Mouse (Mus musculus) heart, embryonic 12.5 days (tissue): ENCODE results near the gene Cept1. TPM values are rescaled to one million over a fixed set of nuclear protein-coding genes. Genes with fewer than 3 reads are reported as not detected.
"Not testable (repeated sequence)": the region's sequence is repeated elsewhere in the genome, so short reads cannot be mapped to it uniquely, and the experiment has no call there.

ENCODE experiments used
- ATAC-seq: fragments of 200-750 bp; cut with Nextera tagmentation; 2 replicates; pipeline ENCODE4 v1.8.0; 2017; ENCODE audit warnings: moderate TSS enrichment, moderate library complexity; ENCODE audit not compliant: insufficient number of reproducible peaks, low FRiP score
- H3K27ac ChIP-seq: fragments of 300-500 bp; sonication (generic); 2 replicates; pipeline ENCODE4 v1.5.1; 2016; ENCODE audit warnings: mild to moderate bottlenecking, moderate library complexity; ENCODE audit not compliant: poor library complexity, severe bottlenecking
- H3K27me3 ChIP-seq: fragments of 300-500 bp; sonication (generic); replicated peaks from 2 replicates; pipeline ENCODE4 v1.6.1; 2016; ENCODE audit warnings: mild to moderate bottlenecking, moderate library complexity
- H3K36me3 ChIP-seq: fragments of 300-500 bp; sonication (generic); 2 replicates; pipeline ENCODE4 v1.6.1; 2016; ENCODE audit warnings: mild to moderate bottlenecking, moderate library complexity
- H3K4me1 ChIP-seq: fragments of 300-500 bp; sonication (generic); replicated peaks from 2 replicates; pipeline ENCODE4 v1.6.1; 2016; ENCODE audit warnings: mild to moderate bottlenecking
- H3K4me2 ChIP-seq: fragments of 300-500 bp; sonication (generic); 2 replicates; pipeline ENCODE4 v1.6.1; 2016; ENCODE audit warnings: mild to moderate bottlenecking, moderate library complexity
- H3K4me3 ChIP-seq: fragments of 300-500 bp; sonication (generic); 2 replicates; pipeline ENCODE4 v1.5.1; 2016; ENCODE audit warnings: mild to moderate bottlenecking
- H3K9ac ChIP-seq: fragments of 300-500 bp; sonication (generic); 2 replicates; pipeline ENCODE4 v1.6.1; 2016; ENCODE audit warnings: mild to moderate bottlenecking, moderate library complexity
- H3K9me3 ChIP-seq: fragments of 300-500 bp; sonication (generic); replicated peaks from 2 replicates; pipeline ENCODE4 v1.6.1; 2016; ENCODE audit warnings: mild to moderate bottlenecking, moderate library complexity
- WGBS: fragments of 180-500 bp; shearing (Covaris S2); methylation state at CpG from one replicate; pipeline ENCODE4 v1.1.7; 2016; 5-methylcytosine and 5-hydroxymethylcytosine counted together
- polyA plus RNA-seq: library from polyadenylated mRNA; unstranded; fragments of >200 nt; fragmentation: Nextera tagmentation; extraction: Ambion mirVana; gene quantifications from 2 replicates; pipeline ENCODE4 v1.2.1, GENCODE M21; 2016

Gene Cept1
- polyA plus RNA-seq: 32.4 and 32.9 TPM in 2 replicates

DNA sequence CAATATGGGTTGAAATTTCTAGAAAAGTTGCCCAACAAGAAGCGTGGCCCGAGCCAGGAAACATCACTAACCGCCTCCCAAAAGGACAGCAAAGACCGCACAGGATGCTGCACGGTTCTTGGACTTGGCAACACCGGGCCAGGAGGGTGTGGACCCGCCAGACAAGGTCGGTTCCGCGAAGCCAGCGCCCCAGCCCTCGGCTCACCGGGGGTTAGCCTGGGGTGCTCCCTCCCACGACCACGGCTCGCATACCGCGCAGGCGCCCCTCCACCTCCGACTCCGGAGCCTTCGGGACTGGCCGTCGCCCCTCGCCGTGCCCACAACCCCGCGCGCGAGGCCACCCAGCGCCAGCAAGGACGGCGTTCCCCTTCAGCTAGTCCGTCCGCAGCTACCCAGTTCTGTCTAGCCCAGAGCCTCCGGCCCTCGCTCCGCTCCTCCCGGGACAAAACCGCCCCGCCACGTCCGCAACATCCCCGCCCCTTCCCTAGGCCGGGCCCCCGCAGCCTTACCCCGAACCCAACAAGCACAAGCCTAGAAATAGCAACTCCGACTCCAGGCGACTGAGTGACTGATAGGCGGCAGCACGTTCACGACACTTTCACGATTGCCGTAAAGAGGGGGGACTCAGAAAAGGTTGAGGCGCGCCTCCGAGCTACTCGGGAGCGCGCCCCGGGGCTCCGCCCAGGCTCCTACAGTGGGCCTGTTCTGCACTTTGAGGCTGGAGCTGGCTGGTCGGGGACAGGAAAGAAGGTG, at the start of gene Cept1, which contains the start of gene Dram2:
Gene Cept1 (minus strand): TSS at position 632 of the 753 bp plus-strand sequence.
Gene Dram2 (plus strand): TSS at position 628 of the 753 bp plus-strand sequence.
- peak within 1 kb of the TSS; percentile 74 for H3K4me2 ChIP-seq
- H3K9ac ChIP-seq: peak within 1 kb of the TSS; percentile 94
- peaks cover 8% of the 10 kb centered on the region; the same call in 1 of the 2 replicates for H3K36me3 ChIP-seq
- H3K27ac ChIP-seq: peak within 1 kb of the TSS; percentile 95
- H3K4me3 ChIP-seq: peak within 1 kb of the TSS; percentile 93
- peak; percentile 96 for ATAC-seq
- H3K27me3 ChIP-seq: no peaks in the 10 kb centered on the region
- no peaks in the 10 kb centered on the region for H3K9me3 ChIP-seq
- peaks cover 6% of the 10 kb centered on the region for H3K4me1 ChIP-seq
- under 1% methylated on average over 63 of the region's 63 CpGs for WGBS

GRCm38 (mm10) chr3:106593631-106594030, 46.0 kb upstream of the Cept1 start:
- ATAC-seq, H3K27me3 ChIP-seq, H3K4me1 ChIP-seq, H3K27ac ChIP-seq, H3K4me3 ChIP-seq, H3K4me2 ChIP-seq, H3K36me3 ChIP-seq, H3K9ac ChIP-seq: not testable (repeated sequence)
- peaks cover 12% of the 10 kb centered on the region; the same call in 1 of the 2 replicates for H3K9me3 ChIP-seq
- whole genome bisulfite sequencing: 76% methylated on average over 4 of the region's 4 CpGs

DNA sequence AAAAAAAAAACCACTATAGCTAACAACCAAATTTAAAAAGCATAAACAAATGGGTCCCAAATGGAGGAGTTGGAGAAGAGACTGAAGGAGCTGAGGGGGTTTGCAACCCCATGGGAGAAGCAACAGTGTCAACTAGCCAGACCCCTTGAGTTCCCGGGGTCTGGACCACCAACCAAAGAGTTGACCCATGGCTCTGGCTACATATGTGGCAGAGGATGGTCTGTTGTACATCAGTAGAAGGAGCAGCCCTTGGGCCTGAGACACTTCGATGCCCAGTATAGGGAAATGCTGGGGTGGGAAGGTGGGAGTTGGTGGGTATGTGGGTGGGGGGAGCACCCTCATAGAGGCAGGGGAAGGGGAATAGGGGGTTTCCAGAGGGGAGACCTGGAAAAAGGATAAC, 31.7 kb upstream of the Cept1 start:
- no peak overlapping the region for H3K4me3 ChIP-seq
- H3K4me2 ChIP-seq: no peak overlapping the region
- no peaks in the 10 kb centered on the region for H3K27me3 ChIP-seq
- 86% methylated on average over 2 of the region's 2 CpGs for WGBS
- no peak overlapping the region for H3K27ac ChIP-seq
- no peaks in the 10 kb centered on the region for H3K9me3 ChIP-seq
- peaks cover 3% of the 10 kb centered on the region for H3K36me3 ChIP-seq
- no peaks in the 10 kb centered on the region for H3K4me1 ChIP-seq
- ATAC-seq: no peak
- no peak overlapping the region for H3K9ac ChIP-seq

- H3K36me3 ChIP-seq: peaks cover 19% of the 10 kb centered on the region
- H3K27me3 ChIP-seq: no peaks in the 10 kb centered on the region
- no peak overlapping the region for H3K4me3 ChIP-seq
- no peak overlapping the region for H3K4me2 ChIP-seq
- no peaks in the 10 kb centered on the region for H3K9me3 ChIP-seq
- no peak overlapping the region for H3K9ac ChIP-seq
- ATAC-seq: no peak
- H3K4me1 ChIP-seq: no peaks in the 10 kb centered on the region
- H3K27ac ChIP-seq: no peak overlapping the region
- WGBS: 70% methylated on average over 3 of the region's 3 CpGs
Measured at GRCm38 (mm10) chr3:106573191-106573590, 25.6 kb upstream of the Cept1 start.

DNA sequence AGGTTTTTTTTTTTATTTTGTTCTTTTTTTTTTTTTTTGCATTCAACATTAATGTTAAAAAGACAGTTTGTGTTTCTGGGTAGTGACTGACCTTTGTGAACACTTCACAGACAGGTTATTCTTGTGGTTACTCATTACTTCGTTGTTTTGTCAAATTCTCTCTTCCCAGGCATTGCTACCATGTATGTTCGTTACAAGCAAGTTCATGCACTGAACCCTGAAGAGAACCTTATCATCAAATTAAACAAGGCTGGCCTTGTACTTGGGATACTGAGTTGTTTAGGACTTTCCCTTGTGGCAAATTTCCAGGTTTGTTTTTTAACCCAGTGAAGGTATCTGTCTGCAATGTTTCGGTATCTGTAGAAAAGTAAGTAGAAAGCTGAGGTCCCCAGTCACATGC, 18.3 kb upstream of the Cept1 start:
- no peaks in the 10 kb centered on the region for H3K4me1 ChIP-seq
- H3K4me2 ChIP-seq: no peak overlapping the region
- H3K27me3 ChIP-seq: no peaks in the 10 kb centered on the region
- H3K36me3 ChIP-seq: peaks cover 22% of the 10 kb centered on the region
- H3K27ac ChIP-seq: no peak overlapping the region
- no peaks in the 10 kb centered on the region for H3K9me3 ChIP-seq
- ATAC-seq: no peak
- H3K4me3 ChIP-seq: no peak overlapping the region
- WGBS: 83% methylated on average over 3 of the region's 3 CpGs
- H3K9ac ChIP-seq: no peak overlapping the region

DNA sequence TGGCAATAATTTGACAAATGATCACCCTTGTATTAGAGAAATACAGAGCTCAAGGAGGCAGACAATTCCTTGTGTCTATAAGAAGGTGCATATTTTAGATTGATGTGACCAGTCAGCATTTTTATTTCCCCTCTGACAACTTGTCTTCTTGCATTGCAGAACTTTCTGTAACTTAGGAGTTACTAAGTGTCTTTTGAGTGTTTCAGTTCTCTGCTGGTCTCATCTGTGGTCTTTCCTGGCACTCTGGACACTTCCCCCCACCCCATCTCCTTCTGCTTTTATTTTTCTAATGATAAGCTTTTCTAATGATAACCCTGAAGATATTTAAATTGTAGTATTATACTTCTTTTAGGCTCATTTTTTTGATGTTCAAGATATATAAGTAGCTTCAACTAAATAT, 10.7 kb upstream of the Cept1 start:
- Histone ChIP-seq H3K9me3 (no peaks in the 10 kb centered on the region), H3K4me3 (no peak overlapping the region), H3K36me3 (peaks cover 52% of the 10 kb centered on the region)

GRCm38 (mm10) chr3:106555743-106556250, 8.2 kb upstream of the Cept1 start:
- H3K36me3 ChIP-seq: peaks cover 54% of the 10 kb centered on the region
- no peak overlapping the region for H3K4me2 ChIP-seq
- no peaks in the 10 kb centered on the region for H3K4me1 ChIP-seq
- ATAC-seq: no peak
- no peaks in the 10 kb centered on the region for H3K27me3 ChIP-seq
- no peak overlapping the region for H3K27ac ChIP-seq
- H3K9ac ChIP-seq: no peak overlapping the region
- H3K4me3 ChIP-seq: no peak overlapping the region
- 90% methylated on average over 3 of the region's 3 CpGs for WGBS
- no peaks in the 10 kb centered on the region for H3K9me3 ChIP-seq

More for the DNA sequence above, 10.7 kb upstream of the Cept1 start:
- Histone ChIP-seq H3K27ac (no peak overlapping the region), H3K9ac (no peak overlapping the region), H3K4me2 (no peak overlapping the region), H3K4me1 (no peaks in the 10 kb centered on the region), H3K27me3 (no peaks in the 10 kb centered on the region)
- no peak for ATAC-seq

DNA sequence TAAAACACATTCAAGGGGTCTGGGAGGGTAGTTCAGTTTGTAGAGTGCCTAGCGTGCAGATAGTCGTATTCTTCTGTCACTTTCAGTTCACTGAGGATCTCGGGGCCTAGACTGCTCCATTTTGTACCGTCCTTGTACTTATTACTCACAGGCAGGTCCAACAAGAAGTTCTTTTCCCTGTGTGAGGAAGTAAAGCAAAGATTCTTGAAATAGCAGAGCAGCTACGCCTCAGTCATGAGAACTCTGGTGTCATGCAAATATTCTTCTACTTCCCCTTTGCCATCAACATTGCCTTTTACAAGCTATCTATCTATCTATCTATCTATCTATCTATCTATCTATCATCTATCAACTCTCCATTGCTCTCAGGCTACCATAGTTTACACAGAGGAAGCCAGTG, 5.8 kb upstream of the Cept1 start:
- Histone ChIP-seq H3K9me3 (no peaks in the 10 kb centered on the region), H3K9ac (no peak overlapping the region), H3K36me3 (peaks cover 47% of the 10 kb centered on the region), H3K4me2 (no peak overlapping the region), H3K27ac (no peak overlapping the region), H3K4me3 (no peak overlapping the region), H3K4me1 (0 out of 2 replicates have a peak, but pooled peaks cover 2% of the 10 kb centered on the region), H3K27me3 (no peaks in the 10 kb centered on the region)
- WGBS: 86% methylated on average over 5 of the region's 5 CpGs
- no peak for ATAC-seq

DNA sequence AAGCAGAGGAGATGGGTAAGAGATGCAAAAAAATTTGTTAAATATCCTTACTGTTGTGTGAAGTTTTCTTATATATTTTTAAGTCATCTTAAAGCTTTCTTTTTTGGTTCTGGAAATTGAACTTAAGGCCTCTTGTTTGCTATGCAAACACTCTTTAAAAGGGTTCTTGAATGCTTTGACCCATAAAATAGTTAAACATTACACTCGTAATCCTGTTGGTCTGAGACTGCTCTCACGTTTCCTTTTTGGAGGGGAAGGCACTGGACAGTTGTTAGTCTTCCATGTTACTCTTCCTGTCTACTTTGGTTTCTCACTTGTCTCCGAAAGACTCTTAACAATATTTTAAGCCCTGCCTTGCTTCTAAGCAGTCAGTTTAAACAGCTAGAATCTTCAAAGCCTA, 1.4 kb upstream of the Cept1 start:
- 44% methylated on average over 3 of the region's 3 CpGs for WGBS
- H3K4me2 ChIP-seq: peak overlapping the region; percentile 41; the same call in 1 of the 2 replicates
- H3K4me3 ChIP-seq: no peak overlapping the region; the same call in 1 of the 2 replicates
- peaks cover 6% of the 10 kb centered on the region for H3K4me1 ChIP-seq
- H3K36me3 ChIP-seq: peaks cover 17% of the 10 kb centered on the region
- ATAC-seq: no peak
- H3K9ac ChIP-seq: 0 out of 2 replicates have a peak overlapping the region, but pooled peaks have one; percentile 30
- H3K9me3 ChIP-seq: no peaks in the 10 kb centered on the region
- no peak overlapping the region for H3K27ac ChIP-seq
- no peaks in the 10 kb centered on the region for H3K27me3 ChIP-seq

DNA sequence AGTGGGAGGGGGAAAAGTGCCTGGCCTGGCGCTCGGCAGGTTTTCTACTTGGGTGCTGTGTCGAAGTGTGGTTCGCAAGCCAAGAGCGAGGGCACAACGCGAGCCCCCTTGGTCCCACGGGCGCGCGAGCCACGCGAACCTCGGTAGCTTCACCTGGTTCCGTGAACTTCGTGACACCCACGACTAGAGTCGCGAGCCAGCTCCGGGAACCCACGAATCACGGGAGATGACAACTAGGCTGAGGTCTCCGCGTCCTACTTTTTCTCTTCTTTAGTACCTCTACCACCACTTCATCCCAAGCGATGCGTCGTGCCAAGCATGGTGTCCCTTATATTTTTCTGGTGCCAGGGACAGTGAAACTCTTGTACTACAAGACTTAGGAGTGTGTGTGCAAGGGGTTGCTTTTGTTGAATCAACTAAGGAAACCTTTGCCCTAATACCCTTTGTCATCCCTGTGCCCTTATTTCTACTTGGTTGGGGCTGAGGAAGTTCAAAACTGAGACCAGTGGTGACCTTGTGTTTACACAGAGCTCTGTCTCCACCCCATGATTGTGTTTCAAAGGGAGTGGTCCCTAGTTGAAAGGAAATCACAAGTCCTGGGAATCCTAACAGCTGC, 430 bp upstream of the Cept1 start:
- no peaks in the 10 kb centered on the region for H3K9me3 ChIP-seq
- peak overlapping the region; percentile 93 for H3K4me3 ChIP-seq
- peaks cover 10% of the 10 kb centered on the region; the same call in 1 of the 2 replicates for H3K36me3 ChIP-seq
- ATAC-seq: peak; percentile 52
- peak overlapping the region; percentile 74 for H3K4me2 ChIP-seq
- H3K27me3 ChIP-seq: no peaks in the 10 kb centered on the region
- H3K27ac ChIP-seq: peak overlapping the region; percentile 95
- peak overlapping the region; percentile 94 for H3K9ac ChIP-seq
- 0% methylated on average over 27 of the region's 27 CpGs for WGBS
- peaks cover 6% of the 10 kb centered on the region for H3K4me1 ChIP-seq

DNA sequence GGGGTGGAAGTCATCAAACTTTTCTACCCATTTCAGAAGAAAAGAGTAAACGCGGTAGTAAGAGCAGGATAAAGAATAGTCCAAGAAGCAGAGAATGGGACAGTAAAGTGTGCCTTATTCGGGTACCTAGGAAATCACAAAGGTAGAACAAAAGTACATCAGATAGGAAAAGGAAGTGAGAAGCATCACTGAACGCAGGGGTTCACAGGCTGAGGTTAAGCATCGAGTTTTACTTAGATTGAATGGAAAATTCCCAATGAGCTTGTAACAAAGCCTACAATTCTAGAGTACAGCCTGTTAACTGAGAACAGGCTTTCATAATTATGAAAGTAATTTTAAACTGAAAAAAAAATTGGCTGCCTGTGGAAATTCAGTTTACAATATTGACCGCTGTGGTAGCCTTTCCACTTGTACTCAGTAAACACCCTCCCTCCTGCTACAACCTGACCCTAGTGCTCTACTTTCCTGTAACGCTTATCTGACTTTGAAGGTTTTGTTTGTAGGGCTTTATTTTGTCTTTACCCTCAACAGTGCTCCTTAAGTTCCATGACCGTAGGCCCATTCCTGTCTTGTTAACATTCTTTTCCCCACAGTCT, 2.8 kb downstream of the Cept1 start:
- Histone ChIP-seq H3K4me3 (no peak overlapping the region), H3K4me2 (no peak overlapping the region), H3K27me3 (no peaks in the 10 kb centered on the region), H3K36me3 (no peaks in the 10 kb centered on the region), H3K9ac (no peak overlapping the region), H3K9me3 (no peaks in the 10 kb centered on the region), H3K27ac (no peak overlapping the region), H3K4me1 (peaks cover 6% of the 10 kb centered on the region)
- 84% methylated on average over 8 of the region's 8 CpGs for WGBS
- no peak for ATAC-seq
